Mouse (Mus musculus): ENCODE measurements at regions not wholly inside any gene's neighbourhood (a gene's known extent, or its start where the extent isn't known, plus 50 kb on each side); places are given as distances from the start of the nearest gene placed in this dataset.

DNA sequence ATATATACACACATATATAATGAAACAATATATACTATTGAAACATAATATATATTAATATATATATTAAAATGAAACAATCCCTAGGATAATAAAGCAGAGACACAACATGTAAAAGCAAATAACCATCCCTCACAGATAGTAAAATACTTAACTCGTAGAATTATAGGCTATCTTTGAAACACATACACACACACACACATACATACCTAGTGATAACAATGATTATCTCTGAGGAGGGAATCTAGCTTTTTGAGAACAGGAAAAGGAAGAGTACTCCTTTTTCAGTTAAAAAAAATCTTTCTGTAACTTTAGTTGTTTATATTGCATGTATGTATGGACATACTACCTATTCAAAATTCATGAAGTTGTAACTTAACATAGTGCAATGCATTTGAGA, 79.1 kb upstream of the Tank start:
- TF ChIP-seq EP300 (IDR thresholded peaks at IDR 0.05; ENCODE audit: insufficient read depth, low read depth, low read length): no peak
- no peak for TF ChIP-seq CTCF (IDR thresholded peaks at IDR 0.05; ENCODE audit: low read depth, low read length)

Measured in ES-Bruce4 (cell line).